Mouse (Mus musculus): ENCODE measurements around the gene Ppp1r1b.

DNA sequence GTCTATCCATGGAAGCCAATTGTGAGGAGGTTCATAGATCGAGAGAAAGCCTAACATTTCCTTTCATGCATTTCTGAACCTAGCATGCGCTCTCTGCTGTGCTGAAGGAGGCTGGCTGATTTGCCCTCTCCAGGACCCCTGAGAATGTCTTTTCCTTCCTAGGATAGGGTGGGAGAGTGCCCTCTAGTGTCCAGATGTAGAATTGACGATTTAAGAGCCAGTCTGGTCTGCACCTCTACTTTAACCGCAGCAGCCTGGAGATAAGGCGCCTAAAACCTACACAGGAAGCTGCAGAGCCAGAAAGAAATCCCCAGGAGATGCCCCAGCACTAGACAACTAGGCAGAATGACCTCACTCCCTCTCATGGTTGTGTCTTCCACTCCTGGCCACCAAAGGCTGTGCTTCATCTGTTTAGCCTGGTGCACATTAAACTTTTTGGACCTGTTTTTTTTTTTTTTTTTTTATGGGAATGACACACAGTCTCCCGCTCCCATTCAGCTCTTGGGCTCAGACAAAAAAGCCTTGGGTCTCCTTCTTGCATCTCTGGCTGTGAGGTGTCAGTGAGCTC is 7.6 kb downstream of the Ppp1r1b start:
- TF ChIP-seq GATA1 (IDR thresholded peaks at IDR 0.05; ENCODE audit: borderline replicate concordance, low read length) (peak; percentile 91; the same call in 2 of the 3 replicates), FLI1 (IDR thresholded peaks at IDR 0.05; ENCODE audit: low read length) (no peak)

Data from megakaryocyte, embryonic 14.5 days (primary cell).